ENCODE assay signal across 13 mouse cellular contexts in the genomic region with DNA sequence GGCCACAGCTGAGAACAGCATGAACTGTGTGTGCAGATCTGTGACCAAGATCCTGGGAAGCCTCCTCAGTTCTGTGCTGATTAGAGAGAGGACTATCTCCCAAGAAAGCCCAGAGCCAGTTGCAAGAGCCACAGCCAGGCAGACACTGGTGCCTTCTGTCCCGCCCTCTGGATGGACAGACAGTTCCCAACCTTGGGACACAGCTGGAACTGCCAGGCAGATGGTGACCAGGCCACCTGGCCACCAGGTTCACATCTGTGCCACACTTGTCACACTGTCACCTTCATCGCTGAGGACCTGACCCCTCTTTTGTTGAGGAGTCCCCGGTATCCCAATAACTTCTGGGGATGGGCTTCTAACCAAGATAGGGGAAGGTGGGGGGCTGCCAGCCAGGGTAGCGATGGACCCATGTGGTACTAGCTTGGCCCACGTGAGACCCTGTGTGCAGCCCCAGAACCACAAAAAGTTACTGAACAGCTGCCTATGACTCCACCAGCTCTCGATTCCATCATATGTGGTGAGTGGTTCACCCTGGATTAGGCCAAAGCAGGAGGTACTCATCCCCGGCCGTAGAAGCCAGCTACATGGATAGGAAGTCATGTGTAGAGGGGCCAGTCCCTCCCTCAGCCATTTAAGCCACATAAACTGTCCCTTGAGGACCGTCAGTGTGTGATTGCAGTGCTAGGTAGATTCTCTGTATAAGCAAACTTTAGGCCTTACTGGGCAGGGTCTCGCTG. TPM values are rescaled to one million over a fixed set of nuclear protein-coding genes. Genes with fewer than 3 reads are reported as not detected.
DNase-seq lines count a peak whose midpoint lies in the region; ATAC-seq and TF ChIP-seq lines count a peak whose summit lies in the region.
"Had no signal": no experiment of that assay in that cellular context is flagged by ENCODE, and none has a peak within 500 bp of the region (broad histone marks: within the 10 kb centered on the region; RNA-seq: fewer than 3 reads in every experiment).

No protein-coding gene starts in this region.

- WGBS in lung, embryonic 14.5 days = 88% methylated on average over 10 of the region's 10 CpGs
- WGBS in hindbrain, embryonic 13.5 days = 91% methylated on average over 10 of the region's 10 CpGs
- 87% methylated on average over 10 of the region's 10 CpGs for WGBS in neural tube, embryonic 15.5 days

- no peak for TF ChIP-seq CTCF in lung, embryonic 14.5 days (IDR thresholded peaks at IDR 0.05; ENCODE audit: low read depth)

- no peaks in the 10 kb centered on the region for H3K9me3 ChIP-seq in lung, embryonic 14.5 days (ENCODE audit: low read depth, low read length)
- H3K9me3 ChIP-seq in hindbrain, embryonic 13.5 days = no peaks in the 10 kb centered on the region
- H3K9me3 ChIP-seq in neural tube, embryonic 15.5 days (replicated peaks) = no peaks in the 10 kb centered on the region
- H3K9me3 ChIP-seq: forebrain, embryonic 12.5 days had no signal

- DNase-seq in heart, adult 11 months = peak; percentile 92
- no peak for DNase-seq in heart, adult 9 months (ENCODE audit: low spot score in 2 of 2)
- no peak for DNase-seq in lung, embryonic 14.5 days
- DNase-seq in lung, postnatal 4 days = no peak
- no peak for DNase-seq in cerebellum, postnatal 36 days
- DNase-seq in layer of hippocampus, postnatal 36 days = no peak
- DNase-seq: cerebellum, adult 9-10 months; kidney, adult 18-20 months had no signal

- H3K36me3 ChIP-seq in lung, embryonic 14.5 days (ENCODE audit: insufficient read depth) = peaks cover 54% of the 10 kb centered on the region
- peaks cover 51% of the 10 kb centered on the region for H3K36me3 ChIP-seq in hindbrain, embryonic 13.5 days
- peaks cover 44% of the 10 kb centered on the region for H3K36me3 ChIP-seq in neural tube, embryonic 15.5 days

- H3K27ac ChIP-seq in lung, embryonic 14.5 days (ENCODE audit: low read depth) = no peak overlapping the region
- no peak overlapping the region for H3K27ac ChIP-seq in hindbrain, embryonic 13.5 days
- H3K27ac ChIP-seq in neural tube, embryonic 15.5 days (replicated peaks) = no peak overlapping the region
- H3K27ac ChIP-seq: forebrain, embryonic 12.5 days had no signal

- H3K27me3 ChIP-seq in lung, embryonic 14.5 days (ENCODE audit: insufficient read depth, low read length) = no peaks in the 10 kb centered on the region
- no peaks in the 10 kb centered on the region for H3K27me3 ChIP-seq in hindbrain, embryonic 13.5 days
- no peaks in the 10 kb centered on the region for H3K27me3 ChIP-seq in neural tube, embryonic 15.5 days (replicated peaks)
- H3K27me3 ChIP-seq: forebrain, embryonic 12.5 days had no signal

- H3K4me3 ChIP-seq in lung, embryonic 14.5 days (ENCODE audit: low read depth, low read length) = no peak overlapping the region
- H3K4me3 ChIP-seq in hindbrain, embryonic 13.5 days = no peak overlapping the region; the same call in 1 of the 2 replicates
- H3K4me3 ChIP-seq in neural tube, embryonic 15.5 days (replicated peaks) = no peak overlapping the region
- H3K4me3 ChIP-seq: forebrain, embryonic 12.5 days had no signal

- H3K4me1 ChIP-seq in lung, embryonic 14.5 days (ENCODE audit: insufficient read depth) = peaks cover 4% of the 10 kb centered on the region
- peaks cover 75% of the 10 kb centered on the region for H3K4me1 ChIP-seq in hindbrain, embryonic 13.5 days (replicated peaks)
- peaks cover 78% of the 10 kb centered on the region for H3K4me1 ChIP-seq in neural tube, embryonic 15.5 days

- no peak for ATAC-seq in lung, embryonic 14.5 days (ENCODE audit: insufficient read depth)
- no peak for ATAC-seq in hindbrain, embryonic 13.5 days (ENCODE audit: low FRiP score)
- ATAC-seq in neural tube, embryonic 15.5 days (ENCODE audit: low FRiP score) = no peak
- ATAC-seq: activated CD4-positive, CD25-positive, alpha-beta regulatory T cell, adult 4 months had no signal

- peak overlapping the region; percentile 1; the same call in 1 of the 2 replicates for H3K4me2 ChIP-seq in lung, embryonic 14.5 days
- peak overlapping the region; percentile 40 for H3K4me2 ChIP-seq in hindbrain, embryonic 13.5 days
- peak overlapping the region; percentile 92 for H3K4me2 ChIP-seq in neural tube, embryonic 15.5 days
- H3K4me2 ChIP-seq: forebrain, embryonic 12.5 days had no signal

- no peak overlapping the region; the same call in 1 of the 2 replicates for H3K9ac ChIP-seq in lung, embryonic 14.5 days
- H3K9ac ChIP-seq in hindbrain, embryonic 13.5 days = peak overlapping the region; percentile 49
- peak overlapping the region; percentile 10; the same call in 1 of the 2 replicates for H3K9ac ChIP-seq in neural tube, embryonic 15.5 days (replicated peaks)
- H3K9ac ChIP-seq: forebrain, embryonic 12.5 days had no signal

RNA-seq across cellular contexts. Expression of gene Fem1a, which starts 2.9 kb away (rescaled TPM):
- 14.5 and 15.4 TPM in 2 replicates for polyA plus RNA-seq in lung, embryonic 14.5 days (2014; fragmentation: Nextera tagmentation; extraction: Ambion mirVana)
- polyA plus RNA-seq in hindbrain, embryonic 13.5 days (2015; fragmentation: Nextera tagmentation; extraction: Ambion mirVana) = 18.9 and 20.1 TPM in 2 replicates
- polyA plus RNA-seq in neural tube, embryonic 15.5 days (2015; fragmentation: Nextera tagmentation; extraction: Ambion mirVana) = 16.2 and 16.9 TPM in 2 replicates
- 10 to 100 TPM; 34.3 to 35.7 TPM for total RNA-seq in layer of hippocampus, postnatal 36 days (2021)

RNA-seq across cellular contexts. Expression of gene Ticam1, which starts 17.1 kb away (rescaled TPM):
- 4.5 and 4.9 TPM in 2 replicates for polyA plus RNA-seq in lung, embryonic 14.5 days (2014; fragmentation: Nextera tagmentation; extraction: Ambion mirVana)
- 1.3 and 1.4 TPM in 2 replicates for polyA plus RNA-seq in hindbrain, embryonic 13.5 days (2015; fragmentation: Nextera tagmentation; extraction: Ambion mirVana)
- polyA plus RNA-seq in neural tube, embryonic 15.5 days (2015; fragmentation: Nextera tagmentation; extraction: Ambion mirVana) = 1.2 and 2.9 TPM in 2 replicates
- 1 to 10 TPM; 6.1 to 6.7 TPM for total RNA-seq in layer of hippocampus, postnatal 36 days (2021)

RNA-seq across cellular contexts. Expression of gene Plin3, which starts 33.2 kb away (rescaled TPM):
- 69.7 and 71.0 TPM in 2 replicates for polyA plus RNA-seq in lung, embryonic 14.5 days (2014; fragmentation: Nextera tagmentation; extraction: Ambion mirVana)
- polyA plus RNA-seq in hindbrain, embryonic 13.5 days (2015; fragmentation: Nextera tagmentation; extraction: Ambion mirVana) = 20.0 and 23.5 TPM in 2 replicates
- polyA plus RNA-seq in neural tube, embryonic 15.5 days (2015; fragmentation: Nextera tagmentation; extraction: Ambion mirVana) = 13.2 and 28.7 TPM in 2 replicates
- total RNA-seq in layer of hippocampus, postnatal 36 days (2021) = 10 to 100 TPM; 10.9 to 15.0 TPM

RNA-seq across cellular contexts. Expression of gene Arrdc5, which starts 40.6 kb away (rescaled TPM):
- polyA plus RNA-seq in lung, embryonic 14.5 days (2014; fragmentation: Nextera tagmentation; extraction: Ambion mirVana) = not detected in 2 replicates
- not detected in 2 replicates for polyA plus RNA-seq in hindbrain, embryonic 13.5 days (2015; fragmentation: Nextera tagmentation; extraction: Ambion mirVana)
- 0.34 TPM in 1 of 2 replicates, not detected in the other for polyA plus RNA-seq in neural tube, embryonic 15.5 days (2015; fragmentation: Nextera tagmentation; extraction: Ambion mirVana)
- total RNA-seq in layer of hippocampus, postnatal 36 days (2021) = not detected
- polyA plus RNA-seq: activated CD4-positive, CD25-positive, alpha-beta regulatory T cell, adult 4 months; forebrain, embryonic 12.5 days; stomach, embryonic 14.5 days had no signal

RNA-seq across cellular contexts. Expression of gene Dpp9, which starts 40.8 kb away (rescaled TPM):
- polyA plus RNA-seq in lung, embryonic 14.5 days (2014; fragmentation: Nextera tagmentation; extraction: Ambion mirVana) = 37.9 and 41.3 TPM in 2 replicates
- 24.5 and 26.5 TPM in 2 replicates for polyA plus RNA-seq in hindbrain, embryonic 13.5 days (2015; fragmentation: Nextera tagmentation; extraction: Ambion mirVana)
- polyA plus RNA-seq in neural tube, embryonic 15.5 days (2015; fragmentation: Nextera tagmentation; extraction: Ambion mirVana) = 22.4 and 27.2 TPM in 2 replicates
- 10 to 100 TPM; 68.2 to 70.9 TPM for total RNA-seq in layer of hippocampus, postnatal 36 days (2021)

Comparison
In these comparisons a context has a peak if more than half of its experiments do, and no peak if none do; other contexts are left out.
1. H3K4me2 ChIP-seq: peak in every context shown above with its lines; median percentile 92 in neural tube, embryonic 15.5 days; 40 in hindbrain, embryonic 13.5 days; 1 in lung, embryonic 14.5 days.